Mouse (Mus musculus) brain, embryonic 14.5 days (tissue): ENCODE data around the gene Olfr51.

Experiments used
- CTCF ChIP-seq: fragments of 200-500 bp; IDR thresholded peaks from 2 replicates; pipeline ENCODE4 v1.5.1; 2012; ENCODE audit warnings: inconsistent platforms, mild to moderate bottlenecking, moderate library complexity, borderline replicate concordance; ENCODE audit not compliant: insufficient read depth, insufficient read length; ENCODE audit errors: extremely low read depth
- POLR2A ChIP-seq: fragments of 200-500 bp; IDR thresholded peaks from 2 replicates; pipeline ENCODE4 v1.6.1; 2012; ENCODE audit warnings: mild to moderate bottlenecking, inconsistent platforms, borderline replicate concordance; ENCODE audit not compliant: poor library complexity, insufficient read depth, insufficient read length, severe bottlenecking; ENCODE audit errors: extremely low read depth

DNA sequence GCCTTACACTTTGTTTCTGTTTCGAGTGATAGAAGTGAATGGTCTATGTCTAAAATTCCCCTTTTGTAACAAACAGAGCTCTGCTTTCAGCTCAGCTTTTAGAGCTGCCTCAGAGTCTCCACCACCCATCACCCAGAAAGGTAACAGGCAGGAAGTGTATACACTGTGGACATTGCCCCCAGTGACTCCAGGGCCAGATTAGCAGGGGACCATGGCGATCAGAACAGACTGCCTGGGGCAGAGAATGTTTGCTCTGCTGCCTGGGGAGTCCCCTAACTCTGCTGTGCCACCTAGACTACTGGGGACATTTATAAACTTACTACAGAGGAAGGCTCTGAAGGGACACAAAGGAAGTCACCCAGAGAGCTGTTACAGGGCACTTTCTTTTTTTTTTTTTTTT, 12.9 kb downstream of the Olfr51 start:
- TF ChIP-seq POLR2A, result no peak
- TF ChIP-seq CTCF, result no peak
